Mouse (Mus musculus) myocyte (in vitro differentiated cells): ENCODE data around the gene Polr1e.

Experiments used
- MAX ChIP-seq: IDR thresholded peaks from one replicate; pipeline ENCODE4 v1.6.1; 2011; ENCODE audit warnings: low read depth, mild to moderate bottlenecking, control low read depth
- POLR2A ChIP-seq: IDR thresholded peaks from one replicate; pipeline ENCODE4 v1.6.1; 2011; ENCODE audit warnings: low read depth, mild to moderate bottlenecking, control low read depth, moderate library complexity; ENCODE audit not compliant: insufficient read length
- TCF12 ChIP-seq: IDR thresholded peaks from one replicate; pipeline ENCODE4 v1.6.1; 2011; ENCODE audit warnings: mild to moderate bottlenecking, control low read depth; ENCODE audit not compliant: poor library complexity, insufficient read depth, severe bottlenecking

- no peak for TF ChIP-seq MAX
- TF ChIP-seq TCF12 = no peak
- no peak for TF ChIP-seq POLR2A
These were observed 27.8 kb upstream of the Polr1e start for GRCm38 (mm10) chr4:44990560-44990959.
